Mouse (Mus musculus) ES-E14 (cell line): ENCODE measurements at regions not wholly inside any gene's neighbourhood (a gene's known extent, or its start where the extent isn't known, plus 50 kb on each side); places are given as distances from the start of the nearest gene placed in this dataset.

Experiments
- DNase-seq: peaks from one replicate; pipeline ENCODE4 v3.0.0-alpha.2; 2013; ENCODE audit warnings: low read depth, low spot score
- H3K27ac ChIP-seq: 2 replicates; pipeline ENCODE4 v1.5.1; 2012; ENCODE audit warnings: low read depth, mild to moderate bottlenecking, low read length, moderate library complexity, mixed read lengths; ENCODE audit not compliant: poor library complexity, insufficient read depth, severe bottlenecking
- H3K36me3 ChIP-seq: 2 replicates; pipeline ENCODE4 v1.6.1; 2012; ENCODE audit warnings: mild to moderate bottlenecking, low read length, moderate library complexity, mixed read lengths; ENCODE audit not compliant: control insufficient read depth, poor library complexity, insufficient read depth, severe bottlenecking
- H3K4me1 ChIP-seq, 2 experiments: fragments of 150-350 bp in 1 of 2; sonication (generic) in 1 of 2; 2 replicates each; pipeline ENCODE4 v1.6.1; 2012; ENCODE audit warnings: low read length in 2 of 2, mild to moderate bottlenecking in 1 of 2, mixed read lengths in 1 of 2; ENCODE audit not compliant: control insufficient read depth in 2 of 2, insufficient read depth in 2 of 2, poor library complexity in 1 of 2
- H3K4me3 ChIP-seq, 2 experiments: fragments of 150-350 bp in 1 of 2; sonication (generic) in 1 of 2; 2 replicates each; pipeline ENCODE4 v1.5.1; 2012; ENCODE audit warnings: low read length in 2 of 2, low read depth in 1 of 2, mild to moderate bottlenecking in 1 of 2, mixed read lengths in 1 of 2; ENCODE audit not compliant: insufficient read depth in 1 of 2, poor library complexity in 1 of 2, severe bottlenecking in 1 of 2
- H3K9ac ChIP-seq: 2 replicates; pipeline ENCODE4 v1.6.1; 2012; ENCODE audit warnings: low read depth, mild to moderate bottlenecking, low read length, mixed read lengths; ENCODE audit not compliant: poor library complexity, insufficient read depth, severe bottlenecking
- H3K9me3 ChIP-seq: fragments of 150-350 bp; sonication (generic); 2 replicates; pipeline ENCODE4 v1.6.1; 2012; ENCODE audit warnings: low read depth, mild to moderate bottlenecking, low read length; ENCODE audit not compliant: control insufficient read depth, insufficient read depth
- CHD2 ChIP-seq: IDR thresholded peaks from 2 replicates; pipeline ENCODE4 v1.6.1; 2014; ENCODE audit warnings: mild to moderate bottlenecking, low read depth, low read length, inconsistent platforms
- HCFC1 ChIP-seq: IDR thresholded peaks from 2 replicates; pipeline ENCODE4 v1.6.1; 2012; ENCODE audit warnings: low read length, inconsistent platforms, borderline replicate concordance; ENCODE audit not compliant: insufficient read depth
- MAFK ChIP-seq: IDR thresholded peaks from 2 replicates; pipeline ENCODE4 v1.6.1; 2014; ENCODE audit warnings: mild to moderate bottlenecking, low read depth, low read length, inconsistent platforms; ENCODE audit not compliant: insufficient read depth
- ZC3H11A ChIP-seq: IDR thresholded peaks from 2 replicates; pipeline ENCODE4 v1.6.1; 2012; ENCODE audit warnings: low read depth, mild to moderate bottlenecking, inconsistent platforms, low read length, borderline replicate concordance
- ZNF384 ChIP-seq: IDR thresholded peaks from 2 replicates; pipeline ENCODE4 v1.6.1; 2012; ENCODE audit warnings: low read depth, low read length, inconsistent platforms
- in situ Hi-C, 2 experiments: fragments of 600-800 bp; cut with MboI; formaldehyde crosslinking; loops; one replicate each; pipeline ENCODE4 v1.15.1; 2025; ENCODE audit warnings: low sequenced_read_pairs in 2 of 2, inconsistent platforms in 1 of 2; ENCODE audit not compliant: unreplicated experiment in 2 of 2

DNA sequence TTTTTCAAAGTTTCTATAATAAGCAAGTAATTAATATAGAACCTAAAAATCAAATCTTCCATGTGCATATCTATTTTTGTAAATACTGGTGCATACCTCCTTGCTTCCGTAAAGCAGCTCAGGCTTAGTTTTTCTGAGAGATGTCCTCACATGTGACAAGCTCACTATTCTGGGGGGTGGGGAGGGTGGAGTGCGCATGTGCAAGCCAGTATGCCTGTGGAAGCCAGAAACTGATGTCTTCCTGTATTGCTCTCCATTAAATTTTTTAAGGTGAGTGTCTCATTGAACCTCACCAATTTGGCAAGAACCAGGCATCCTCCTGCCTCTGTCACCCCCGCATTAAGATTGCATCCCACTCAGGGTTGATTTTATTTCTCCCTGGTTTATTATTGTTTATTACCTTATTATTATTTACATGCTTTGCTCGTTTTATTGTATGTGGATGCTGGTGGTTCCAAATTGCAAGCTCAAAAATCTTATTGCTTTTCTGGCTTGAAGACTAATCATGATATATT is 179.2 kb downstream of the Cd47 start:
- no peak overlapping the region for H3K27ac ChIP-seq
- in situ Hi-C loops = no loop called here
- H3K9me3 ChIP-seq = no peaks in the 10 kb centered on the region
- TF ChIP-seq MAFK (no peak), ZNF384 (no peak), HCFC1 (no peak)
- no peak overlapping the region for H3K4me3 ChIP-seq
- H3K36me3 ChIP-seq = no peaks in the 10 kb centered on the region
- no peaks in the 10 kb centered on the region for H3K4me1 ChIP-seq
- H3K9ac ChIP-seq = no peak overlapping the region
- no peak for DNase-seq

- no peak for TF ChIP-seq ZC3H11A
- no peak overlapping the region for H3K4me3 ChIP-seq
- in situ Hi-C loops = no loop called here
- H3K27ac ChIP-seq = no peak overlapping the region
- H3K36me3 ChIP-seq = no peaks in the 10 kb centered on the region
- H3K4me1 ChIP-seq = no peaks in the 10 kb centered on the region
- no peak for DNase-seq
- H3K9me3 ChIP-seq = no peaks in the 10 kb centered on the region
- H3K9ac ChIP-seq = no peak overlapping the region
These were observed 179.9 kb downstream of the Cd47 start for GRCm38 (mm10) chr16:49980178-49980646.

DNA sequence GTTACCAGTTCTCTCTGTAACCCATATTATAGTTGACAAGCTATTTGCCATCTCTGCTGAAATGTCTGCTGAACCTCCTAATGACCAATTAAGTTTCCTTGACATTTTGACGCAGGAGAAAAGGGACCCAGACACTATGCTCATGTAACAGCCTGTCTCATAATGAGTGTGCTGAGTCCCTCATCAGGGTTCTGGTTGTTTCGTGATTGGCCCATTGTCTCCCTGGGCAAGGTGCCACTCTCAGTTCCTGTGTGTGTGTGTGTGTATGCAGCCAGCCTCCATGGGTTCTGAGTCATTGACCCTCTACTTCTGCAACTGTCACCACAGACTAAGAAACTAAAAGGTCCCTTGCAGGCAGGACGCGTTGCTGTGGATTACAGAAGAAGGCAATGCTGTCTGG is 181.8 kb downstream of the Cd47 start:
- H3K27ac ChIP-seq = no peak overlapping the region
- no peak overlapping the region for H3K4me3 ChIP-seq
- DNase-seq = no peak
- no peaks in the 10 kb centered on the region for H3K9me3 ChIP-seq
- no peaks in the 10 kb centered on the region for H3K4me1 ChIP-seq
- no peaks in the 10 kb centered on the region for H3K36me3 ChIP-seq
- no peak overlapping the region for H3K9ac ChIP-seq
- no peak for TF ChIP-seq MAFK
- no peak for TF ChIP-seq HCFC1
- TF ChIP-seq ZC3H11A = no peak
- no peak for TF ChIP-seq CHD2
- in situ Hi-C loops = no loop called here

- TF ChIP-seq ZNF384 (no peak), ZC3H11A (no peak)
- no peak overlapping the region for H3K27ac ChIP-seq
- in situ Hi-C loops = no loop called here
- DNase-seq = no peak
- H3K9ac ChIP-seq = no peak overlapping the region
- no peak overlapping the region for H3K4me3 ChIP-seq
- no peaks in the 10 kb centered on the region; the same call in 1 of the 2 replicates for H3K9me3 ChIP-seq
- H3K4me1 ChIP-seq = no peaks in the 10 kb centered on the region
- H3K36me3 ChIP-seq = no peaks in the 10 kb centered on the region
These were observed 185.0 kb downstream of the Cd47 start for GRCm38 (mm10) chr16:49985082-49986076.

GRCm38 (mm10) chr16:49986954-49987353 is 186.6 kb downstream of the Cd47 start:
- Histone ChIP-seq H3K9me3 (no peaks in the 10 kb centered on the region; the same call in 1 of the 2 replicates), H3K4me3 (no peak overlapping the region), H3K27ac (no peak overlapping the region), H3K4me1 (no peaks in the 10 kb centered on the region), H3K36me3 (no peaks in the 10 kb centered on the region), H3K9ac (no peak overlapping the region)
- DNase-seq = no peak
- in situ Hi-C loops = no loop called here
- TF ChIP-seq MAFK (no peak), ZNF384 (no peak), HCFC1 (no peak), CHD2 (no peak), ZC3H11A (no peak)
